ENCODE assay signal across 26 mouse cellular contexts in genomic region chr4:105001736-105002135, GRCm38 (mm10).
DNase-seq lines count a peak whose midpoint lies in the region; ATAC-seq and TF ChIP-seq lines count a peak whose summit lies in the region.
"Had no signal": no experiment of that assay in that cellular context is flagged by ENCODE, and none has a peak within 500 bp of the region (broad histone marks: within the 10 kb centered on the region; RNA-seq: fewer than 3 reads in every experiment).

No protein-coding gene starts in this region.

- WGBS in forebrain, embryonic 14.5 days = 88% methylated on average over 1 of the region's 1 CpGs
- 68% methylated on average over 1 of the region's 1 CpGs for WGBS in forebrain, embryonic 10.5 days
- WGBS in forebrain, postnatal 0 days = 79% methylated on average over 1 of the region's 1 CpGs
- 52% methylated on average over 1 of the region's 1 CpGs for WGBS in forebrain, embryonic 12.5 days
- 46% methylated on average over 1 of the region's 1 CpGs for WGBS in hindbrain, postnatal 0 days
- 72% methylated on average over 1 of the region's 1 CpGs for WGBS in hindbrain, embryonic 12.5 days

- H3K36me3 ChIP-seq in forebrain, embryonic 14.5 days (ENCODE audit: control insufficient read depth, insufficient read depth, low read length) = no peaks in the 10 kb centered on the region
- no peaks in the 10 kb centered on the region for H3K36me3 ChIP-seq in forebrain, embryonic 10.5 days (replicated peaks)
- H3K36me3 ChIP-seq in forebrain, postnatal 0 days (ENCODE audit: insufficient read depth) = no peaks in the 10 kb centered on the region
- no peaks in the 10 kb centered on the region for H3K36me3 ChIP-seq in forebrain, embryonic 12.5 days (replicated peaks)
- no peaks in the 10 kb centered on the region for H3K36me3 ChIP-seq in hindbrain, postnatal 0 days (ENCODE audit: insufficient read depth, low read length)
- no peaks in the 10 kb centered on the region for H3K36me3 ChIP-seq in hindbrain, embryonic 12.5 days
- H3K36me3 ChIP-seq: G1E; heart, embryonic 13.5 days; hindbrain, embryonic 15.5 days; intestine, embryonic 15.5 days had no signal

- no peak overlapping the region for H3K27ac ChIP-seq in forebrain, embryonic 14.5 days (ENCODE audit: low read depth, low read length)
- H3K27ac ChIP-seq in forebrain, embryonic 10.5 days = no peak overlapping the region
- 0 out of 2 replicates have a peak overlapping the region, but pooled peaks have one; percentile 23 for H3K27ac ChIP-seq in forebrain, postnatal 0 days (ENCODE audit: low read depth, low read length)
- no peak overlapping the region for H3K27ac ChIP-seq in forebrain, embryonic 12.5 days
- no peak overlapping the region for H3K27ac ChIP-seq in hindbrain, postnatal 0 days
- no peak overlapping the region for H3K27ac ChIP-seq in hindbrain, embryonic 12.5 days
- H3K27ac ChIP-seq: gastrocnemius, adult 2 months; heart, embryonic 13.5 days; hindbrain, embryonic 15.5 days; intestine, embryonic 15.5 days had no signal

- no peak overlapping the region for H3K4me2 ChIP-seq in forebrain, embryonic 14.5 days (ENCODE audit: low read length)
- no peak overlapping the region for H3K4me2 ChIP-seq in forebrain, postnatal 0 days (ENCODE audit: low read depth)
- no peak overlapping the region for H3K4me2 ChIP-seq in forebrain, embryonic 12.5 days
- H3K4me2 ChIP-seq in hindbrain, postnatal 0 days (ENCODE audit: low read depth, low read length) = no peak overlapping the region
- H3K4me2 ChIP-seq in hindbrain, embryonic 12.5 days (replicated peaks) = no peak overlapping the region
- H3K4me2 ChIP-seq: heart, embryonic 13.5 days; hindbrain, embryonic 15.5 days; intestine, embryonic 15.5 days had no signal

- DNase-seq in forebrain, embryonic 14.5 days (ENCODE audit: low spot score) = peak; percentile 34
- DNase-seq in forebrain, embryonic 10.5 days (ENCODE audit: extremely low spot score, low spot score) = no peak
- DNase-seq in forebrain, postnatal 0 days = peak; percentile 57
- DNase-seq in hindbrain, postnatal 0 days (ENCODE audit: low spot score) = peak; percentile 8
- peak; percentile 45 for DNase-seq in brain, embryonic 14.5 days (ENCODE audit: low read depth)
- DNase-seq: adrenal gland, postnatal 10 days; adrenal gland, postnatal 36 days; B cell, adult 2 months; cerebellum, adult 11 months; cerebellum, adult 2 months; cerebellum, adult 9-11 months; gastrocnemius, adult 2 months; gastrocnemius, postnatal 14 days; heart, adult 18-20 months; heart, postnatal 14 days; heart, postnatal 4 days; kidney, adult 11 months; kidney, adult 8-10 months had no signal

- no peaks in the 10 kb centered on the region for H3K27me3 ChIP-seq in forebrain, embryonic 14.5 days (replicated peaks; ENCODE audit: control insufficient read depth, insufficient read depth, low read length)
- H3K27me3 ChIP-seq in forebrain, embryonic 10.5 days (ENCODE audit: poor library complexity, severe bottlenecking) = no peaks in the 10 kb centered on the region
- H3K27me3 ChIP-seq in forebrain, postnatal 0 days (ENCODE audit: insufficient read depth, low read length) = no peaks in the 10 kb centered on the region
- H3K27me3 ChIP-seq in forebrain, embryonic 12.5 days = no peaks in the 10 kb centered on the region
- no peaks in the 10 kb centered on the region for H3K27me3 ChIP-seq in hindbrain, postnatal 0 days (ENCODE audit: insufficient read depth, low read length)
- H3K27me3 ChIP-seq in hindbrain, embryonic 12.5 days = no peaks in the 10 kb centered on the region
- H3K27me3 ChIP-seq: CH12.LX; heart, embryonic 13.5 days; hindbrain, embryonic 15.5 days; intestine, embryonic 15.5 days; Patski had no signal

- no peak overlapping the region for H3K9ac ChIP-seq in forebrain, embryonic 14.5 days (ENCODE audit: low read length)
- H3K9ac ChIP-seq in forebrain, postnatal 0 days = no peak overlapping the region
- no peak overlapping the region for H3K9ac ChIP-seq in forebrain, embryonic 12.5 days
- no peak overlapping the region for H3K9ac ChIP-seq in hindbrain, postnatal 0 days (replicated peaks; ENCODE audit: low read length)
- no peak overlapping the region for H3K9ac ChIP-seq in hindbrain, embryonic 12.5 days
- H3K9ac ChIP-seq: heart, embryonic 13.5 days; hindbrain, embryonic 15.5 days; intestine, embryonic 15.5 days had no signal

- ATAC-seq in forebrain, embryonic 14.5 days = no peak
- ATAC-seq in forebrain, postnatal 0 days = peak; percentile 51; the same call in 1 of the 2 replicates
- no peak for ATAC-seq in forebrain, embryonic 12.5 days (ENCODE audit: low FRiP score)
- no peak for ATAC-seq in hindbrain, postnatal 0 days
- no peak for ATAC-seq in hindbrain, embryonic 12.5 days (ENCODE audit: low FRiP score)
- ATAC-seq: intestine, embryonic 15.5 days; Patski had no signal

- no peaks in the 10 kb centered on the region for H3K4me1 ChIP-seq in forebrain, embryonic 14.5 days (ENCODE audit: control insufficient read depth, insufficient read depth, low read length)
- H3K4me1 ChIP-seq in forebrain, embryonic 10.5 days = no peaks in the 10 kb centered on the region
- no peaks in the 10 kb centered on the region for H3K4me1 ChIP-seq in forebrain, postnatal 0 days (ENCODE audit: insufficient read depth)
- no peaks in the 10 kb centered on the region for H3K4me1 ChIP-seq in forebrain, embryonic 12.5 days
- H3K4me1 ChIP-seq in hindbrain, postnatal 0 days (ENCODE audit: insufficient read depth, low read length) = no peaks in the 10 kb centered on the region
- H3K4me1 ChIP-seq in hindbrain, embryonic 12.5 days = no peaks in the 10 kb centered on the region
- H3K4me1 ChIP-seq: heart, embryonic 13.5 days; hindbrain, embryonic 15.5 days; intestine, embryonic 15.5 days had no signal

- TF ChIP-seq CTCF in forebrain, postnatal 0 days (IDR thresholded peaks at IDR 0.05; ENCODE audit: low read depth) = no peak
- TF ChIP-seq CTCF in hindbrain, postnatal 0 days (IDR thresholded peaks at IDR 0.05; ENCODE audit: low read depth) = no peak
- no peak for TF ChIP-seq CTCF in brain, embryonic 14.5 days (IDR thresholded peaks at IDR 0.05; ENCODE audit: borderline replicate concordance, extremely low read depth, insufficient read depth, insufficient read length)

- H3K9me3 ChIP-seq in forebrain, embryonic 14.5 days (replicated peaks; ENCODE audit: control insufficient read depth, low read length) = no peaks in the 10 kb centered on the region
- no peaks in the 10 kb centered on the region for H3K9me3 ChIP-seq in forebrain, embryonic 10.5 days
- H3K9me3 ChIP-seq in forebrain, postnatal 0 days (ENCODE audit: low read length) = no peaks in the 10 kb centered on the region
- H3K9me3 ChIP-seq in forebrain, embryonic 12.5 days = no peaks in the 10 kb centered on the region
- no peaks in the 10 kb centered on the region for H3K9me3 ChIP-seq in hindbrain, postnatal 0 days (ENCODE audit: low read length)
- no peaks in the 10 kb centered on the region for H3K9me3 ChIP-seq in hindbrain, embryonic 12.5 days (replicated peaks)
- H3K9me3 ChIP-seq: heart, embryonic 13.5 days; hindbrain, embryonic 15.5 days; intestine, embryonic 15.5 days had no signal

- H3K4me3 ChIP-seq in forebrain, embryonic 14.5 days (ENCODE audit: low read depth, low read length) = no peak overlapping the region
- no peak overlapping the region for H3K4me3 ChIP-seq in forebrain, embryonic 10.5 days
- no peak overlapping the region for H3K4me3 ChIP-seq in forebrain, postnatal 0 days (ENCODE audit: low read depth, low read length)
- H3K4me3 ChIP-seq in forebrain, embryonic 12.5 days (replicated peaks) = no peak overlapping the region
- no peak overlapping the region for H3K4me3 ChIP-seq in hindbrain, postnatal 0 days (ENCODE audit: low read length)
- H3K4me3 ChIP-seq in hindbrain, embryonic 12.5 days = no peak overlapping the region
- H3K4me3 ChIP-seq: gastrocnemius, adult 2 months; heart, embryonic 13.5 days; hindbrain, embryonic 15.5 days; intestine, embryonic 15.5 days had no signal

- TF ChIP-seq POLR2A in brain, embryonic 14.5 days (IDR thresholded peaks at IDR 0.05; ENCODE audit: borderline replicate concordance, extremely low read depth, insufficient read depth, insufficient read length, poor library complexity, severe bottlenecking) = no peak
